Mouse (Mus musculus): ENCODE results near the gene Vsx2. TPM values are rescaled to one million over a fixed set of nuclear protein-coding genes. Genes with fewer than 3 reads are reported as not detected.

The Vsx2 gene
- total RNA-seq (2015) (not detected in 2 replicates), total RNA-seq (2017) (not detected in 2 replicates)

GRCm38 (mm10) chr12:84569336-84569970 is at the start of gene Vsx2:
Gene Vsx2 (plus strand): TSS chr12:84569762.
- ATAC-seq (replicated peaks; ENCODE audit: poor library complexity): no peak

- no peak for ATAC-seq (replicated peaks; ENCODE audit: poor library complexity)
These were observed 45.8 kb upstream of the Vsx2 start for GRCm38 (mm10) chr12:84523728-84524127.

- no peak for ATAC-seq (replicated peaks; ENCODE audit: poor library complexity)
These were observed 45.2 kb upstream of the Vsx2 start for GRCm38 (mm10) chr12:84524147-84525050.

- no peak for ATAC-seq (replicated peaks; ENCODE audit: poor library complexity)
These were observed 44.1 kb upstream of the Vsx2 start for GRCm38 (mm10) chr12:84525422-84525821.

- no peak for ATAC-seq (replicated peaks; ENCODE audit: poor library complexity)
These were observed 39.1 kb upstream of the Vsx2 start for GRCm38 (mm10) chr12:84530426-84530825.

GRCm38 (mm10) chr12:84531906-84532829 is 37.4 kb upstream of the Vsx2 start:
- no peak for ATAC-seq (replicated peaks; ENCODE audit: poor library complexity)

GRCm38 (mm10) chr12:84532830-84533199 is 36.7 kb upstream of the Vsx2 start:
- ATAC-seq (replicated peaks; ENCODE audit: poor library complexity): no peak

- no peak for ATAC-seq (replicated peaks; ENCODE audit: poor library complexity)
These were observed 35.7 kb upstream of the Vsx2 start for GRCm38 (mm10) chr12:84533706-84534486.

- peak; percentile 50; the same call in 1 of the 2 replicates for ATAC-seq (replicated peaks; ENCODE audit: poor library complexity)
These were observed 30.0 kb upstream of the Vsx2 start for GRCm38 (mm10) chr12:84539537-84539936.

GRCm38 (mm10) chr12:84541391-84541958 is 28.1 kb upstream of the Vsx2 start:
- ATAC-seq (replicated peaks; ENCODE audit: poor library complexity): no peak

GRCm38 (mm10) chr12:84546028-84546427 is 23.5 kb upstream of the Vsx2 start:
- ATAC-seq (replicated peaks; ENCODE audit: poor library complexity): peak; percentile 88

- no peak for ATAC-seq (replicated peaks; ENCODE audit: poor library complexity)
These were observed 22.9 kb upstream of the Vsx2 start for GRCm38 (mm10) chr12:84546577-84547085.

- ATAC-seq (replicated peaks; ENCODE audit: poor library complexity): no peak
These were observed 21.3 kb upstream of the Vsx2 start for GRCm38 (mm10) chr12:84548251-84548650.

- no peak for ATAC-seq (replicated peaks; ENCODE audit: poor library complexity)
These were observed 14.3 kb upstream of the Vsx2 start for GRCm38 (mm10) chr12:84555218-84555617.

- no peak for ATAC-seq (replicated peaks; ENCODE audit: poor library complexity)
These were observed 7.0 kb upstream of the Vsx2 start for GRCm38 (mm10) chr12:84562558-84562957.

GRCm38 (mm10) chr12:84567576-84567975 is 2.0 kb upstream of the Vsx2 start:
- ATAC-seq (replicated peaks; ENCODE audit: poor library complexity): 0 out of 2 replicates have a peak, but pooled peaks have one; percentile 29

GRCm38 (mm10) chr12:84569976-84570693 is 573 bp downstream of the Vsx2 start:
- no peak for ATAC-seq (replicated peaks; ENCODE audit: poor library complexity)

GRCm38 (mm10) chr12:84570694-84571415 is 1.3 kb downstream of the Vsx2 start:
- ATAC-seq (replicated peaks; ENCODE audit: poor library complexity): no peak
